Mouse (Mus musculus) forebrain, embryonic 16.5 days (tissue): ENCODE measurements around the gene Vmn1r56. TPM values are rescaled to one million over a fixed set of nuclear protein-coding genes. Genes with fewer than 3 reads are reported as not detected.
"Not testable (repeated sequence)": the region's sequence is repeated elsewhere in the genome, so short reads cannot be mapped to it uniquely, and the experiment has no call there.

Source experiments
- ATAC-seq: fragments of 200-750 bp; cut with Nextera tagmentation; 2 replicates; pipeline ENCODE4 v1.8.0; 2017; ENCODE audit warnings: mild to moderate bottlenecking, moderate library complexity
- H3K27ac ChIP-seq: fragments of 300-500 bp; sonication (generic); 2 replicates; pipeline ENCODE4 v1.5.1; 2014; ENCODE audit warnings: low read length, control low read depth
- H3K27me3 ChIP-seq: fragments of 300-500 bp; sonication (generic); replicated peaks from 2 replicates; pipeline ENCODE4 v1.6.1; 2014; ENCODE audit warnings: low read length; ENCODE audit not compliant: control insufficient read depth, insufficient read depth
- H3K36me3 ChIP-seq: fragments of 300-500 bp; sonication (generic); 2 replicates; pipeline ENCODE4 v1.6.1; 2014; ENCODE audit not compliant: control insufficient read depth, insufficient read depth
- H3K4me1 ChIP-seq: fragments of 300-500 bp; sonication (generic); replicated peaks from 2 replicates; pipeline ENCODE4 v1.6.1; 2014; ENCODE audit warnings: low read length; ENCODE audit not compliant: control insufficient read depth, insufficient read depth
- H3K4me2 ChIP-seq: fragments of 300-500 bp; sonication (generic); 2 replicates; pipeline ENCODE4 v1.6.1; 2014; ENCODE audit warnings: mild to moderate bottlenecking, low read length, control low read depth
- H3K4me3 ChIP-seq: fragments of 300-500 bp; sonication (generic); replicated peaks from 2 replicates; pipeline ENCODE4 v1.5.1; 2014; ENCODE audit warnings: mild to moderate bottlenecking, low read length, control low read depth
- H3K9ac ChIP-seq: fragments of 300-500 bp; sonication (generic); replicated peaks from 2 replicates; pipeline ENCODE4 v1.6.1; 2014; ENCODE audit warnings: low read depth, low read length, control low read depth
- H3K9me3 ChIP-seq: fragments of 300-500 bp; sonication (generic); 2 replicates; pipeline ENCODE4 v1.6.1; 2016; ENCODE audit warnings: low read length; ENCODE audit not compliant: control insufficient read depth
- WGBS: fragments of 180-500 bp; shearing (Covaris S2); extraction: QIAGEN DNeasy Blood & Tissue Kit; methylation state at CpG from one replicate; pipeline ENCODE4 v1.1.7; 2014; 5-methylcytosine and 5-hydroxymethylcytosine counted together
- polyA plus RNA-seq: library from polyadenylated mRNA; unstranded; fragments of >200 nt; fragmentation: Nextera tagmentation; extraction: Ambion mirVana; gene quantifications from 2 replicates; pipeline ENCODE4 v1.2.1, GENCODE M21; 2015

Gene Vmn1r56
- not detected in 2 replicates for polyA plus RNA-seq

GRCm38 (mm10) chr7:5196647-5197046 lies at the start of gene Vmn1r56:
TSS of gene Vmn1r56 (minus strand) at chr7:5196747.
- H3K4me2 ChIP-seq, H3K27me3 ChIP-seq, H3K4me1 ChIP-seq, H3K27ac ChIP-seq, H3K36me3 ChIP-seq, ATAC-seq, H3K9me3 ChIP-seq, H3K9ac ChIP-seq, H3K4me3 ChIP-seq: not testable (repeated sequence)

- not testable (repeated sequence) for H3K4me1 ChIP-seq, H3K9me3 ChIP-seq, H3K27ac ChIP-seq, H3K4me2 ChIP-seq, H3K36me3 ChIP-seq, H3K9ac ChIP-seq, H3K27me3 ChIP-seq, ATAC-seq, H3K4me3 ChIP-seq
- WGBS = 71% methylated on average over 1 of the region's 1 CpGs
These were observed 21.6 kb upstream of the Vmn1r56 start, which contains the start of gene Vmn1r57 for GRCm38 (mm10) chr7:5218193-5218592. TSS of gene Vmn1r57 (plus strand) at chr7:5218493.

- not testable (repeated sequence) for H3K36me3 ChIP-seq, H3K4me3 ChIP-seq, H3K27ac ChIP-seq, H3K9ac ChIP-seq, H3K4me1 ChIP-seq, H3K4me2 ChIP-seq, H3K27me3 ChIP-seq, ATAC-seq, H3K9me3 ChIP-seq
These were observed 47.0 kb downstream of the Vmn1r56 start, which contains the start of gene Vmn1r55 for GRCm38 (mm10) chr7:5149570-5149969. TSS of gene Vmn1r55 (minus strand) at chr7:5149670.

Other genes with a start within 250 kb of the Vmn1r56 start
- gene Sbk2, start 232.3 kb downstream of the Vmn1r56 start, polyA plus RNA-seq = not detected in 2 replicates
- 0.84 and 0.91 TPM in 2 replicates for gene Sbk3, start 225.6 kb downstream of the Vmn1r56 start, polyA plus RNA-seq
- gene Zfp579, start 200.6 kb downstream of the Vmn1r56 start, polyA plus RNA-seq = 58.4 and 62.2 TPM in 2 replicates
- 10.3 and 11.3 TPM in 2 replicates for gene Zfp524, start 182.3 kb downstream of the Vmn1r56 start, polyA plus RNA-seq
- 43.7 and 46.1 TPM in 2 replicates for gene Fiz1, start 182.1 kb downstream of the Vmn1r56 start, polyA plus RNA-seq
- gene Gm44973, start 181.3 kb downstream of the Vmn1r56 start, polyA plus RNA-seq = 0.91 TPM in 1 of 2 replicates, not detected in the other
- 5.9 and 6.5 TPM in 2 replicates for gene Zfp865, start 176.4 kb downstream of the Vmn1r56 start, polyA plus RNA-seq
- 50.5 and 59.1 TPM in 2 replicates for gene Ccdc106, start 176.2 kb downstream of the Vmn1r56 start, polyA plus RNA-seq
- not detected in 2 replicates for gene 4632433K11Rik, start 162.6 kb downstream of the Vmn1r56 start, polyA plus RNA-seq
- 8.0 and 9.5 TPM in 2 replicates for gene Zfp784, start 158.3 kb downstream of the Vmn1r56 start, polyA plus RNA-seq
- 52.7 and 62.4 TPM in 2 replicates for gene Zfp580, start 145.2 kb downstream of the Vmn1r56 start, polyA plus RNA-seq
- 125 and 128 TPM in 2 replicates for gene U2af2, start 134.6 kb downstream of the Vmn1r56 start, polyA plus RNA-seq
- gene Epn1, start 116.5 kb downstream of the Vmn1r56 start, polyA plus RNA-seq = 97.9 and 104 TPM in 2 replicates
- gene Rfpl4, start 79.8 kb downstream of the Vmn1r56 start, polyA plus RNA-seq = 0.14 TPM in 1 of 2 replicates, not detected in the other
- 0.32 TPM in 1 of 2 replicates, not detected in the other for gene Rasl2-9, start 70.8 kb downstream of the Vmn1r56 start, polyA plus RNA-seq
- not detected in 2 replicates for gene Vmn1r55, start 47.1 kb downstream of the Vmn1r56 start, polyA plus RNA-seq
- gene Vmn1r57, start 21.7 kb upstream of the Vmn1r56 start, polyA plus RNA-seq = not detected in 2 replicates
- not detected in 2 replicates for gene Gm5065, start 153.8 kb upstream of the Vmn1r56 start, polyA plus RNA-seq
- gene Nlrp2, start 154.3 kb upstream of the Vmn1r56 start, polyA plus RNA-seq = not detected in 2 replicates
- gene Vmn1r58, start 216.6 kb upstream of the Vmn1r56 start, polyA plus RNA-seq = not detected in 2 replicates